Mouse (Mus musculus): Measurements from ENCODE around the gene Dnah6.

GRCm38 (mm10) chr6:73203724-73204123, 17.7 kb downstream of the Dnah6 start:
- TF ChIP-seq CTCF (IDR thresholded peaks at IDR 0.05; ENCODE audit: low read depth) (no peak), EP300 (IDR thresholded peaks at IDR 0.05; ENCODE audit: low read depth) (no peak)

Measured in liver, embryonic 14.5 days (tissue).